Mouse (Mus musculus): ENCODE data around the gene Tor1a.
"Not testable (repeated sequence)": the region's sequence is repeated elsewhere in the genome, so short reads cannot be mapped to it uniquely, and the experiment has no call there.

Tor1a gene

GRCm38 (mm10) chr2:30954797-30955196 is 12.9 kb downstream of the Tor1a start:
- no peak for DNase-seq (ENCODE audit: low spot score)

- DNase-seq (ENCODE audit: low spot score), result peak; percentile 86
Measured at GRCm38 (mm10) chr2:30952824-30953490, 14.8 kb downstream of the Tor1a start, which contains the start of gene Tor1b. Gene Tor1b, plus strand, starts transcription at chr2:30952959.

- no peak for DNase-seq (ENCODE audit: low spot score)
Measured at GRCm38 (mm10) chr2:30952457-30952823, 15.3 kb downstream of the Tor1a start.

GRCm38 (mm10) chr2:30942603-30943011 is 25.1 kb downstream of the Tor1a start:
- DNase-seq (ENCODE audit: low spot score), result peak; percentile 74

- not testable (repeated sequence) for DNase-seq (ENCODE audit: low spot score)
Measured at GRCm38 (mm10) chr2:30942116-30942515, 25.6 kb downstream of the Tor1a start.

GRCm38 (mm10) chr2:30941586-30941985 is 26.1 kb downstream of the Tor1a start:
- DNase-seq (ENCODE audit: low spot score), result no peak

GRCm38 (mm10) chr2:30938574-30938991 is 29.1 kb downstream of the Tor1a start:
- DNase-seq (ENCODE audit: low spot score), result no peak

- no peak for DNase-seq (ENCODE audit: low spot score)
Measured at GRCm38 (mm10) chr2:30937731-30938130, 30.0 kb downstream of the Tor1a start.

GRCm38 (mm10) chr2:30936808-30937207 is 30.9 kb downstream of the Tor1a start:
- no peak for DNase-seq (ENCODE audit: low spot score)

- DNase-seq (ENCODE audit: low spot score), result peak; percentile 62
Measured at GRCm38 (mm10) chr2:30933917-30934450, 33.7 kb downstream of the Tor1a start.

GRCm38 (mm10) chr2:30933032-30933431 is 34.7 kb downstream of the Tor1a start:
- DNase-seq (ENCODE audit: low spot score), result no peak

- no peak for DNase-seq (ENCODE audit: low spot score)
Measured at GRCm38 (mm10) chr2:30931922-30932321, 35.8 kb downstream of the Tor1a start.

- DNase-seq (ENCODE audit: low spot score), result not testable (repeated sequence)
Measured at GRCm38 (mm10) chr2:30930846-30931245, 36.9 kb downstream of the Tor1a start.

- DNase-seq (ENCODE audit: low spot score), result peak; percentile 77
Measured at GRCm38 (mm10) chr2:30929483-30930045, 38.2 kb downstream of the Tor1a start, which contains the start of gene Ptges. Gene Ptges, minus strand, starts transcription at chr2:30929863.

- no peak for DNase-seq (ENCODE audit: low spot score)
Measured at GRCm38 (mm10) chr2:30928893-30929482, 38.7 kb downstream of the Tor1a start.

GRCm38 (mm10) chr2:30927844-30928628 is 39.7 kb downstream of the Tor1a start:
- peak; percentile 48 for DNase-seq (ENCODE audit: low spot score)

- no peak for DNase-seq (ENCODE audit: low spot score)
Measured at GRCm38 (mm10) chr2:30927151-30927781, 40.5 kb downstream of the Tor1a start.

GRCm38 (mm10) chr2:30926381-30926780 is 41.4 kb downstream of the Tor1a start:
- no peak for DNase-seq (ENCODE audit: low spot score)

- no peak for DNase-seq (ENCODE audit: low spot score)
Measured at GRCm38 (mm10) chr2:30925181-30925580, 42.6 kb downstream of the Tor1a start.

GRCm38 (mm10) chr2:30923099-30923498 is 44.6 kb downstream of the Tor1a start:
- no peak for DNase-seq (ENCODE audit: low spot score)

- DNase-seq (ENCODE audit: low spot score), result no peak
Measured at GRCm38 (mm10) chr2:30920216-30920615, 47.5 kb downstream of the Tor1a start.
